Mouse (Mus musculus) hindbrain, postnatal 0 days (tissue): ENCODE results near the gene Adck2. TPM values are rescaled to one million over a fixed set of nuclear protein-coding genes. Genes with fewer than 3 reads are reported as not detected.
A peak's percentile ranks its signal among the peaks of the same experiment; 100 is the strongest.

Source experiments
- ATAC-seq: fragments of 200-750 bp; cut with Nextera tagmentation; 2 replicates; pipeline ENCODE4 v1.8.0; 2017; ENCODE audit warnings: mild to moderate bottlenecking, moderate TSS enrichment, moderate library complexity
- DNase-seq: peaks from one replicate; pipeline ENCODE4 v3.0.0-alpha.2; 2015; ENCODE audit warnings: low spot score
- H3K27ac ChIP-seq: fragments of 300-500 bp; sonication (generic); 2 replicates; pipeline ENCODE4 v1.5.1; 2014; ENCODE audit warnings: mild to moderate bottlenecking
- H3K27me3 ChIP-seq: fragments of 300-500 bp; sonication (generic); 2 replicates; pipeline ENCODE4 v1.6.1; 2014; ENCODE audit warnings: low read length, mixed read lengths; ENCODE audit not compliant: insufficient read depth
- H3K36me3 ChIP-seq: fragments of 300-500 bp; sonication (generic); 2 replicates; pipeline ENCODE4 v1.6.1; 2014; ENCODE audit warnings: low read length, mixed read lengths; ENCODE audit not compliant: insufficient read depth
- H3K4me1 ChIP-seq: fragments of 300-500 bp; sonication (generic); 2 replicates; pipeline ENCODE4 v1.6.1; 2014; ENCODE audit warnings: antibody characterized with exemption, low read length, mixed read lengths; ENCODE audit not compliant: insufficient read depth
- H3K4me2 ChIP-seq: fragments of 300-500 bp; sonication (generic); 2 replicates; pipeline ENCODE4 v1.6.1; 2014; ENCODE audit warnings: low read depth, mild to moderate bottlenecking, low read length, moderate library complexity, mixed read lengths
- H3K4me3 ChIP-seq: fragments of 300-500 bp; sonication (generic); 2 replicates; pipeline ENCODE4 v1.5.1; 2014; ENCODE audit warnings: low read length
- H3K9ac ChIP-seq: fragments of 300-500 bp; sonication (generic); replicated peaks from 2 replicates; pipeline ENCODE4 v1.6.1; 2014; ENCODE audit warnings: mild to moderate bottlenecking, low read length, moderate library complexity, mixed read lengths
- H3K9me3 ChIP-seq: fragments of 300-500 bp; sonication (generic); 2 replicates; pipeline ENCODE4 v1.6.1; 2016; ENCODE audit warnings: low read length, mixed read lengths
- CTCF ChIP-seq: IDR thresholded peaks from 2 replicates; pipeline ENCODE4 v1.5.1; 2016; ENCODE audit warnings: antibody characterized with exemption, control low read depth, low read depth
- WGBS: fragments of 180-500 bp; shearing (Covaris S2); extraction: QIAGEN DNeasy Blood & Tissue Kit; methylation state at CpG from one replicate; pipeline ENCODE4 v1.1.7; 2014; 5-methylcytosine and 5-hydroxymethylcytosine counted together
- polyA plus RNA-seq: library from polyadenylated mRNA; unstranded; fragments of >200 nt; fragmentation: Nextera tagmentation; extraction: Ambion mirVana; gene quantifications from 2 replicates; pipeline ENCODE4 v1.2.1, GENCODE M21; 2015
- total RNA-seq: library from RNA; depleted of rRNA; stranded (reverse); fragments of >200 nt; gene quantifications from 2 replicates; pipeline ENCODE4 v1.2.3, GENCODE M21; 2014

Gene Adck2
- total and polyA plus RNA-seq, 2 experiments from 2014 or later, result 18.8 to 36.9 TPM

GRCm38 (mm10) chr6:39592401-39593214, 18.9 kb downstream of the Adck2 start, which contains the start of gene Ndufb2:
Ndufb2 (plus strand) TSS chr6:39592574.
- H3K9ac ChIP-seq, result peak within 1 kb of the TSS; percentile 75
- no peaks in the 10 kb centered on the region for H3K9me3 ChIP-seq
- under 1% methylated on average over 56 of the region's 56 CpGs for WGBS
- peak within 1 kb of the TSS; percentile 91 for H3K27ac ChIP-seq
- peak within 1 kb of the TSS; percentile 73 for H3K4me2 ChIP-seq
- peaks cover 17% of the 10 kb centered on the region for H3K36me3 ChIP-seq
- H3K27me3 ChIP-seq, result no peaks in the 10 kb centered on the region
- peak; percentile 1; the same call in 1 of the 2 replicates for TF ChIP-seq CTCF
- ATAC-seq, result peak; percentile 98
- H3K4me3 ChIP-seq, result peak within 1 kb of the TSS; percentile 69
- DNase-seq, result peak; percentile 97
- no peaks in the 10 kb centered on the region for H3K4me1 ChIP-seq

GRCm38 (mm10) chr6:39600851-39601250, 27.2 kb downstream of the Adck2 start:
- whole genome bisulfite sequencing, result 90% methylated on average over 3 of the region's 3 CpGs
- DNase-seq, result no peak
- H3K36me3 ChIP-seq, result peaks cover 38% of the 10 kb centered on the region

GRCm38 (mm10) chr6:39601828-39602227, 28.2 kb downstream of the Adck2 start:
- H3K4me3 ChIP-seq, result no peak overlapping the region
- peaks cover 34% of the 10 kb centered on the region for H3K36me3 ChIP-seq
- no peak overlapping the region for H3K4me2 ChIP-seq
- no peak overlapping the region for H3K9ac ChIP-seq
- 85% methylated on average over 3 of the region's 3 CpGs for WGBS
- H3K27me3 ChIP-seq, result no peaks in the 10 kb centered on the region
- ATAC-seq (0 out of 2 replicates have a peak, but pooled peaks have one; percentile 32), DNase-seq (no peak)
- TF ChIP-seq CTCF, result peak; percentile 14
- no peaks in the 10 kb centered on the region for H3K9me3 ChIP-seq
- no peak overlapping the region for H3K27ac ChIP-seq
- H3K4me1 ChIP-seq, result no peaks in the 10 kb centered on the region

More at GRCm38 (mm10) chr6:39600851-39601250, 27.2 kb downstream of the Adck2 start:
- no peak for TF ChIP-seq CTCF
- no peaks in the 10 kb centered on the region for H3K9me3 ChIP-seq
- ATAC-seq, result no peak
- no peaks in the 10 kb centered on the region for H3K4me1 ChIP-seq
- H3K9ac ChIP-seq, result no peak overlapping the region
- no peak overlapping the region for H3K27ac ChIP-seq
- no peaks in the 10 kb centered on the region for H3K27me3 ChIP-seq
- no peak overlapping the region for H3K4me3 ChIP-seq
- no peak overlapping the region for H3K4me2 ChIP-seq

DNA sequence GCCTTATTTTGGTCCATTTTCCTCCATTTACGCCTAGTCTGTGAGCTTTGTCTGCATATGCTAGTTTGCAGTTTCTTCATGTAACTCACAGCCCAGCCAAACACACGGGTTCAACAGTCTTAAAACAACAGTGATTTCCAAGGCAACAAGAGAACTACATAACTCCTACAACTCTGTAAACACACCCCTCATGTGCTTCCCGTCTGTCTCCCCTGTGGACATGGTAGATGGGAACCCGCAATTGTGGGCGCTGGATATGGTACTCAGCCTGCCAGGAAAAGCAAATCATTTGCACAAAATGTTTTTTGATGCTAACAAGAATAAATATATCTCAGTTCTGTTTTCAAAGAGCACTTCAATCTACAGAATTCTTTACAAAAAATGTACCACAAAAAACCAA, 30.9 kb downstream of the Adck2 start:
- WGBS, result 79% methylated on average over 5 of the region's 5 CpGs
- TF ChIP-seq CTCF, result no peak
- Histone ChIP-seq H3K4me2 (no peak overlapping the region), H3K4me3 (no peak overlapping the region), H3K9me3 (no peaks in the 10 kb centered on the region), H3K36me3 (peaks cover 17% of the 10 kb centered on the region; the same call in 1 of the 2 replicates), H3K27me3 (no peaks in the 10 kb centered on the region), H3K4me1 (no peaks in the 10 kb centered on the region), H3K9ac (no peak overlapping the region), H3K27ac (no peak overlapping the region)
- ATAC-seq (no peak), DNase-seq (no peak)

- 84% methylated on average over 6 of the region's 6 CpGs for WGBS
- no peaks in the 10 kb centered on the region for H3K9me3 ChIP-seq
- no peaks in the 10 kb centered on the region for H3K4me1 ChIP-seq
- DNase-seq (no peak), ATAC-seq (no peak)
- no peak overlapping the region for H3K9ac ChIP-seq
- peaks cover 11% of the 10 kb centered on the region; the same call in 1 of the 2 replicates for H3K36me3 ChIP-seq
- no peak for TF ChIP-seq CTCF
- no peak overlapping the region for H3K4me3 ChIP-seq
- H3K27ac ChIP-seq, result no peak overlapping the region
- H3K4me2 ChIP-seq, result no peak overlapping the region
- H3K27me3 ChIP-seq, result no peaks in the 10 kb centered on the region
These were observed 32.4 kb downstream of the Adck2 start for GRCm38 (mm10) chr6:39606056-39606455.

DNA sequence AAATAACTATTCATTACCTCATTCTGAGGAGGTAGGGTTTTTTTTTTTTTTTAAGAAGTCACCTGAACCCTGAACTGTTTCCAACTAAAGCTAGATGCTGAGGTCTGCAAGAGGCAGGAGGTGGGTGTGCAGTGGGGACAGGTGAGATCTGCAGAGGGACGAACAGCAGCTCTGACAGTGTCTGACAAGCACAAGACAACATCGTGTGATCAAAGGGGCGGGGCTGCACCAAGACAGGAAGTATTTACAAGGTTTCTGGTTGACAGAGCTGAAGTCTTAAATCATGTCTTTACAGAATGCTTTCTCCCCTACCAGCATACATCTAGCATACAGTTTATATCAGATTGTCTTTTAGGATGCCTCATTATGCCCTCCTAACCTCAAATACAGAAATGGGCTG, 33.2 kb downstream of the Adck2 start:
- Histone ChIP-seq H3K9me3 (no peaks in the 10 kb centered on the region), H3K27ac (no peak overlapping the region), H3K36me3 (peaks cover 13% of the 10 kb centered on the region; the same call in 1 of the 2 replicates), H3K4me2 (no peak overlapping the region), H3K4me1 (no peaks in the 10 kb centered on the region), H3K27me3 (no peaks in the 10 kb centered on the region), H3K9ac (no peak overlapping the region), H3K4me3 (no peak overlapping the region)
- 82% methylated on average over 3 of the region's 3 CpGs for WGBS
- ATAC-seq (no peak), DNase-seq (no peak)
- TF ChIP-seq CTCF, result no peak

- Histone ChIP-seq H3K9me3 (no peaks in the 10 kb centered on the region), H3K36me3 (peaks cover 10% of the 10 kb centered on the region; the same call in 1 of the 2 replicates), H3K9ac (no peak overlapping the region), H3K4me2 (no peak overlapping the region), H3K4me1 (no peaks in the 10 kb centered on the region), H3K27ac (no peak overlapping the region), H3K4me3 (no peak overlapping the region), H3K27me3 (no peaks in the 10 kb centered on the region)
- no peak for DNase-seq
- no peak for ATAC-seq
- WGBS, result 71% methylated on average over 5 of the region's 5 CpGs
- TF ChIP-seq CTCF, result no peak
These were observed 33.7 kb downstream of the Adck2 start for GRCm38 (mm10) chr6:39607365-39607764.
